Mouse (Mus musculus) intestine, embryonic 14.5 days (tissue): Measurements from ENCODE around the gene Lars2. TPM values are rescaled to one million over a fixed set of nuclear protein-coding genes. Genes with fewer than 3 reads are reported as not detected.
A peak's percentile ranks its signal among the peaks of the same experiment; 100 is the strongest.
"Not testable (repeated sequence)": the region's sequence is repeated elsewhere in the genome, so short reads cannot be mapped to it uniquely, and the experiment has no call there.

Experiments
- ATAC-seq: fragments of 200-750 bp; cut with Nextera tagmentation; replicated peaks from 2 replicates; pipeline ENCODE4 v1.8.0; 2017; ENCODE audit warnings: low read depth, moderate number of reproducible peaks, moderate TSS enrichment, moderate library complexity; ENCODE audit not compliant: low FRiP score, low TSS enrichment
- DNase-seq: peaks from one replicate; pipeline ENCODE4 v3.0.0-alpha.2; 2018; ENCODE audit warnings: low spot score
- H3K27ac ChIP-seq: fragments of 300-500 bp; sonication (generic); 2 replicates; pipeline ENCODE4 v1.5.1; 2014; ENCODE audit warnings: low read depth, mild to moderate bottlenecking, control low read depth
- H3K27me3 ChIP-seq: fragments of 300-500 bp; sonication (generic); replicated peaks from 2 replicates; pipeline ENCODE4 v1.6.1; 2014; ENCODE audit warnings: low read length, control low read depth; ENCODE audit not compliant: control insufficient read depth, insufficient read depth
- H3K36me3 ChIP-seq: fragments of 300-500 bp; sonication (generic); 2 replicates; pipeline ENCODE4 v1.6.1; 2014; ENCODE audit warnings: low read length, control low read depth; ENCODE audit not compliant: control insufficient read depth, insufficient read depth
- H3K4me1 ChIP-seq: fragments of 300-500 bp; sonication (generic); replicated peaks from 2 replicates; pipeline ENCODE4 v1.6.1; 2014; ENCODE audit warnings: low read length, control low read depth, mixed read lengths; ENCODE audit not compliant: control insufficient read depth, insufficient read depth
- H3K4me2 ChIP-seq: fragments of 300-500 bp; sonication (generic); 2 replicates; pipeline ENCODE4 v1.6.1; 2014; ENCODE audit warnings: low read length
- H3K4me3 ChIP-seq: fragments of 300-500 bp; sonication (generic); 2 replicates; pipeline ENCODE4 v1.5.1; 2014; ENCODE audit warnings: low read depth, low read length, control low read depth, mixed read lengths
- H3K9ac ChIP-seq: fragments of 300-500 bp; sonication (generic); 2 replicates; pipeline ENCODE4 v1.6.1; 2014; ENCODE audit warnings: mild to moderate bottlenecking, low read length
- H3K9me3 ChIP-seq: fragments of 300-500 bp; sonication (generic); 2 replicates; pipeline ENCODE4 v1.6.1; 2016; ENCODE audit warnings: low read length, control low read depth; ENCODE audit not compliant: control insufficient read depth
- WGBS: fragments of 180-500 bp; shearing (Covaris S2); extraction: QIAGEN DNeasy Blood & Tissue Kit; methylation state at CpG from one replicate; pipeline ENCODE4 v1.1.7; 2014; 5-methylcytosine and 5-hydroxymethylcytosine counted together
- polyA plus RNA-seq: library from polyadenylated mRNA; unstranded; fragments of >200 nt; fragmentation: Nextera tagmentation; extraction: Ambion mirVana; gene quantifications from 2 replicates; pipeline ENCODE4 v1.2.1, GENCODE M21; 2014

Lars2 gene
- polyA plus RNA-seq, 1 experiment from 2014 or later, result 1,414 TPM

DNA sequence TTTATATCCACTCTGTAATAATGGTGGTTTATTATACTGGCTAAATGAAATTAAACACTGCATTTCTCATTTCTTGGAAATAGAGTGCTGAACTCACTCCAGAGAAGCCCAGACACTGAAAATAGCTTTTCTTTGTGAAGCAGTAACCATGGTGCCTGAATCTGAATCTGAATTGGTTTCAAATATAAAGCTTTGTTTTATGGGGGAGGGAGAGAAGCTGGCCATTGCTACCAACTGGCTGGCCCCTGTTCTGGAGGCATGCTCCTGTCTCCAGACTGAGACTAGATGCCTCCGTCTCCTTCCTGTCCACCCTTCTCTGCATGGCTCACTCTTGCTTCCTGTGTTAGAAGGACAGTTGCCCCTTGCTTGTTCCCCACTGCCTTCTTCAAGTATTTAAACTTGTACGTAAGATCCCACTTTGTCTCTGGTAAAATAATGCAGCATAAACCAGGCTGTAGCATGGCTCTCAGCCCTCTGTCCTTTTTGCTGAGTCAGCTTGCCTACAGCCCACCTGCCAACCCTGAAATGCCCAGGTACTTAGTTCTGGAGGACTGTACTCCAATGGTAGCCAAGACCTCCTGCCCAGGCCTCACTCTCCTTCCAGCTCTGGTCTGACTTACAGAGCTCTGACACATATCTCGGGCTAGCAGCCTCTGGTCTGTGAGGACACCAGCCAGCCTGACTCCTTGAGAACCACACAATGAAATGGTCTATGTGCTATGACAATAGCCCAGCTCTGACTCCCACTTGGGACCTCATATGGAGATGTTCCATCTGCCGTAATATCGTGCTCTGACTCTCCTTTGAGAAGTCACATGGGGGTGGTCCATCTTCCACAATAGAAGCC is 18.8 kb downstream of the Lars2 start:
- H3K9ac ChIP-seq, result no peak overlapping the region
- DNase-seq (no peak), ATAC-seq (no peak)
- no peaks in the 10 kb centered on the region for H3K27me3 ChIP-seq
- no peak overlapping the region for H3K4me3 ChIP-seq
- H3K4me1 ChIP-seq, result no peaks in the 10 kb centered on the region
- H3K36me3 ChIP-seq, result 0 out of 2 replicates have a peak, but pooled peaks cover 18% of the 10 kb centered on the region
- no peaks in the 10 kb centered on the region for H3K9me3 ChIP-seq
- H3K4me2 ChIP-seq, result no peak overlapping the region
- WGBS, result 80% methylated on average over 5 of the region's 5 CpGs
- peak overlapping the region; percentile 16; the same call in 1 of the 2 replicates for H3K27ac ChIP-seq

DNA sequence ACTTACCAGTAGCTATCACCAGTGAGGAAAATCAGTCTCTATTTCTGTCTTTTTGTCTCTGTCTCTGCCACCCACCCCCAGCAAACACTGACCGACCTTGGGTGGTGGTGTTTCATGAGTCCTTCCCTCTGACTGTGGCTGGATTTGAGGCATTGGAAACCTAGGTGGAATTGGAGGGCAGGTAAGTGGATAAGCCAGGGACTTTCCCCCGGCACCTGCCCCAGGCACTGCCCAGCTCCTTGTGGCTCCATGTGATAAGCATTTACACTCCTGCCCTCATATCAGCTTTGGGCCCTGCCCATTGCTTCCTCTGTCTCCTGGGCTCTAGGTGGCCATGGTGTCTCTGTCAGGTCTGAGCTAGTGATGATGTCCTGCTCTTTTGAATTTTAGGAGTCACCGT is 19.6 kb downstream of the Lars2 start:
- no peaks in the 10 kb centered on the region for H3K9me3 ChIP-seq
- no peak overlapping the region for H3K9ac ChIP-seq
- 0 out of 2 replicates have a peak, but pooled peaks cover 6% of the 10 kb centered on the region for H3K4me1 ChIP-seq
- H3K4me2 ChIP-seq, result no peak overlapping the region
- H3K27ac ChIP-seq, result no peak overlapping the region
- ATAC-seq (no peak), DNase-seq (no peak)
- no peak overlapping the region for H3K4me3 ChIP-seq
- WGBS, result 88% methylated on average over 3 of the region's 3 CpGs
- H3K36me3 ChIP-seq, result 0 out of 2 replicates have a peak, but pooled peaks cover 14% of the 10 kb centered on the region
- H3K27me3 ChIP-seq, result no peaks in the 10 kb centered on the region

DNA sequence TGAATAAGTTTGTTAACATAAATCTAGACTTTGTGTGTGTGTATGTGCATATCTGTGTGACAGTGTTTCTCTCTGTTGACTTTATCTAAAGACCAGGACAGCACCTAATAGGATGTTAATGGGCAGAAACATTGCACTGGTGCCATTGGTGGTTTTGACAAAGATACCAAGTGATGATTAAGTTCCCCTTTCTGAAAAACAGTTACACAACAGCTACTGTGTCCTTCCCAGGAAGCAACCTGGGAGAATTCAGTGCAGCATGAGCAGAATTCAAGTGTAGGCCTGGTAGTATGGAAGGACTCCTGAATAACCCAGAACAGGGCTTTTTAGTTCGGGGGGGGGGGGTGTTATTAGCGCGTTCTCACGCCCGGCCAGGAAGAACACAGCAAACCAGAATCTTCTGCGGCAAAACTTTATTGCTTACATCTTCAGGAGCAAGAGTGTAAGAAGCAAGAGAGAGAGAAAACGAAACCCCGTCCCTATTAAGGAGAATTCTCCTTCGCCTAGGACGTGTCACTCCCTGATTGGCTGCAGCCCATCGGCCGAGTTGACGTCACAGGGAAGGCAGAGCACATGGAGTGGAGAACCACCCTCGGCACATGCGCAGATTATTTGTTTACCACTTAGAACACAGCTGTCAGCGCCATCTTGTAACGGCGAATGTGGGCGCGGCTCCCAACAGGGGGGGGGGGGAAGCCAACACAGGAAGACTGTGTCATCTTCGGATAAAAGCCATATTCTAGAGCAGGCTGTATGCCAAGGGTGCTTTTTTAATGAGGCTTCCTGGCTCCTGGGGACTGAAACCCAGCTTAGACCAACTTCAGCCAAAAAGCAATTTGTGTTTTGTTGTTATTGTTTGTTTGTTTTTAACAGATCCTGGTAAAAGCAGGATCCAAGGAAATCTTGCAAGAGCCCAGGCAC is 21.6 kb downstream of the Lars2 start:
- not testable (repeated sequence) for DNase-seq, H3K27me3 ChIP-seq, H3K9me3 ChIP-seq, H3K36me3 ChIP-seq, H3K27ac ChIP-seq, H3K4me2 ChIP-seq, H3K9ac ChIP-seq, H3K4me3 ChIP-seq, ATAC-seq
- WGBS, result 96% methylated on average over 11 of the region's 21 CpGs
- H3K4me1 ChIP-seq, result peaks cover 13% of the 10 kb centered on the region; the same call in 1 of the 2 replicates

DNA sequence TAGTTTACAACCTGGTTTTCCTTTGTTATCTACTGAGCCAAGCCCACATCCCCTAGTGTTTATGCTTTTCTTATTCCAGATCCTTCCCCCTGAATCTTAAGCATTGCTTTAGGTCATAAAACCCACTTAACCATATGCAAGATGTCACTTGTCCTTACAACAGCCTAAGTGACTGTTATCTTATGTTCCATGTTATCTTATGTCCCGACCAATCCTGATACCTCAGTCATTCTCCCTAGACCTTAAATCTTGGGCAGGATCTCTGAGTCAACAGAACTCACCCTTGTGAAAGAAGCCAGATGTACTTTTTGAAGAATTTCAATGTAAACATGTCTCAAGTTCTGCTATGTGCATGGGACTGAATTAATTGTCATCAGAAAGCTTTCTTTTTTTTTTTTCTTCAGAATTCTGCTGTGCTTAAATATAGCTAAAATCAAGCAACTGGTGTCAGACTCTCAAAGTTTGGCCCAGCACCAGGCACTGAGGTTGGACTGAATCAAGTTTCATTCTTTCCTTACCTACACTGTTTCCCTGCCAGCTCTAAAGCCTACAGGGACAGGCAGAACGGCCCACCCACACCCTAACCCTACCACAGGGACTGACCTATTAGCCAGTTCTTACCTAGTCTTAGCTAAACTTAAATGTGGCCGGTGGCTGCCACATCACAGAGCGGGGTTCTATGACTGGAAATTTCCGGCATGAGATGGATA is 24.6 kb downstream of the Lars2 start:
- no peak overlapping the region for H3K9ac ChIP-seq
- no peak overlapping the region for H3K4me3 ChIP-seq
- H3K4me2 ChIP-seq, result no peak overlapping the region
- H3K27ac ChIP-seq, result peak overlapping the region; percentile 47; the same call in 1 of the 2 replicates
- 0 out of 2 replicates have a peak, but pooled peaks have one; percentile 23 for ATAC-seq
- no peak for DNase-seq
- H3K27me3 ChIP-seq, result no peaks in the 10 kb centered on the region
- peaks cover 26% of the 10 kb centered on the region for H3K4me1 ChIP-seq
- H3K36me3 ChIP-seq, result 0 out of 2 replicates have a peak, but pooled peaks cover 9% of the 10 kb centered on the region
- no peaks in the 10 kb centered on the region for H3K9me3 ChIP-seq
- 40% methylated on average over 5 of the region's 5 CpGs for WGBS

DNA sequence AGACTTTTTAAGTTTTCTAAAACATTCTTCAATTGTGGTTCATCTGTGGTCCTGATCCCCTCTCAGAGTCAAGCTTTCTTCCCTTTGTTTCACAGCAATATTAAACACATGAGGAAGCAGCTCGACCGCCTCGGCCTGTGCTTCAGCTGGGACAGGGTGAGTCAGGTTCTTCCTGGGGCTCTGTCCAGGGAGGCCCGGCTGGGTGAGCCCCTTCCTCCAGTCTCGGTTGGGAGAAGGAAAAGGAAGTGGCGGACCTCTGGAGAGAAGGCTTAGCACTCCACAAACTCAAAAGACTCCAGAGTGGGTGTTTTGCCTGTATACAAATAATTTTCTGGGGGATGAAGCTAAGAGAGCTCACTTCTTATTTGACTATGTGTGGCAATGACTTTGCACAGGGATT is 28.1 kb downstream of the Lars2 start:
- Histone ChIP-seq H3K27me3 (no peaks in the 10 kb centered on the region), H3K4me2 (no peak overlapping the region), H3K4me1 (peaks cover 26% of the 10 kb centered on the region), H3K27ac (no peak overlapping the region), H3K9me3 (no peaks in the 10 kb centered on the region), H3K4me3 (no peak overlapping the region), H3K9ac (no peak overlapping the region), H3K36me3 (0 out of 2 replicates have a peak, but pooled peaks cover 4% of the 10 kb centered on the region)
- DNase-seq (no peak), ATAC-seq (no peak)
- 31% methylated on average over 6 of the region's 6 CpGs for WGBS

DNA sequence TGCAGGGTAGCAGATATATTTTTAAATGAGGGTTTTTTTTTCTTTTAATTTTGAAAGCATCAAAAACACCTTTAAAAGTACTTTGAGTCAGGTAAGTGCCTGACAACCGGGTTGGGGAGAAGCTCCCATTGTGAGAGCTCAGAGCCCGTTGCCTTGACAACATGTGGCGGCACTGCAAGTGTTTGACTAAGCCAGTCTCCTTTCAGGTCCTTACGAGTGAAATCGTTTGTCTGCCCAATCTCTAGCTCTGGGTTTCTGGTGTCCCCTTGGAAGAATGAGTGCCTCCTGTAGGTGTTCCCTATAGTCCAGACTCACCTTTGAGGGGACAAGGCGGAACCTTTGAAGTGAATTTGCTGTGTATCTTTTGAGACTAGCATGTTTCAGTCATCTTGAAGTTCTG is 31.0 kb downstream of the Lars2 start:
- ATAC-seq, result no peak
- Histone ChIP-seq H3K4me3 (no peak overlapping the region), H3K27ac (no peak overlapping the region), H3K36me3 (0 out of 2 replicates have a peak, but pooled peaks cover 7% of the 10 kb centered on the region), H3K4me1 (peaks cover 15% of the 10 kb centered on the region), H3K9ac (no peak overlapping the region), H3K4me2 (no peak overlapping the region), H3K9me3 (no peaks in the 10 kb centered on the region), H3K27me3 (no peaks in the 10 kb centered on the region)
- WGBS, result 56% methylated on average over 6 of the region's 6 CpGs
- no peak for DNase-seq

DNA sequence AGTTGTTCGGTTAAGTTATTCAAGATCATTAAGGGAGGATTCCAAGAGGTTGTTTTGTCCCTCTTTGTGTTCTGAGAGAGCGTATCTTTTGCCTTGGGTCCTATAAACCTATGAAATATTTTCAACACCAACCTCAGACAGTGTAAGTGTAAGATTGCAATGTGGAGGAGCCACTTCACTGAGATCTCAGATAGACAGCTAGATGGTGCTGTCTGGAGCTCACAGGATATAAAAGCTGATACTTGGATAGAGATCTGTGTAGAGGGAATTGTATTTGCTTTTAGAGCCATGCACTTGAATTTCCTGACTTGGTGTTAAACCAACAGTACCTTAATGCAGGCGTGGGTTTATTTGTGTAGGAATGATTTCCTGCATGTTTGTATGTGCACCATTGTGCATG is 35.5 kb downstream of the Lars2 start:
- Histone ChIP-seq H3K27me3 (no peaks in the 10 kb centered on the region), H3K4me1 (no peaks in the 10 kb centered on the region), H3K9me3 (no peaks in the 10 kb centered on the region), H3K9ac (no peak overlapping the region), H3K36me3 (0 out of 2 replicates have a peak, but pooled peaks cover 7% of the 10 kb centered on the region), H3K4me3 (no peak overlapping the region), H3K27ac (no peak overlapping the region), H3K4me2 (no peak overlapping the region)
- ATAC-seq, result no peak
- no peak for DNase-seq
- 77% methylated on average over 3 of the region's 3 CpGs for WGBS

DNA sequence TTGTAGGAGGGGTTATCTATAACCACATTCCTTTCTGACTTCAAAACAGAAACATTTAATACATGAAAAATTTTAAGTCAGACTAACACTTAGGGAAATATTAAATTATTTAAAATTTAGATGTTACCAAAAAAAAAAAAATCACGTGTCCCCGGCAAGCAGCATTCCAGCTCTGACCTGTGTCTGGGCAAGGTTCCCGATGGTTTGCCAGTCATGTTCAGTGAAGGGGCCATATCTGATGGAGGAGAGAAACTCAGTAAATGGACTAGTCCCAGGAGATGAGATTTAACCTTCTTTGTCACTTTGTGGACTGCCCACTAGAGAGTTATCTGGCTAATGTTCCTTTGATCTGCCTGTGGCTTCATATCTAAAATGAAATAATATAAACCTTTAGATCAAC is 36.3 kb downstream of the Lars2 start:
- 0 out of 2 replicates have a peak, but pooled peaks cover 7% of the 10 kb centered on the region for H3K36me3 ChIP-seq
- DNase-seq, result no peak
- ATAC-seq, result no peak
- H3K27me3 ChIP-seq, result no peaks in the 10 kb centered on the region
- no peak overlapping the region for H3K4me3 ChIP-seq
- no peak overlapping the region for H3K27ac ChIP-seq
- H3K9ac ChIP-seq, result no peak overlapping the region
- no peaks in the 10 kb centered on the region for H3K4me1 ChIP-seq
- 71% methylated on average over 3 of the region's 3 CpGs for WGBS
- H3K4me2 ChIP-seq, result no peak overlapping the region
- H3K9me3 ChIP-seq, result no peaks in the 10 kb centered on the region
